In genomic region chr4:141163729-141164128, GRCm38 (mm10) we compare ENCODE assay signal across 11 mouse cellular contexts.
"Had no signal": no experiment of that assay in that cellular context is flagged by ENCODE, and none has a peak within 500 bp of the region (broad histone marks: within the 10 kb centered on the region; RNA-seq: fewer than 3 reads in every experiment).

No protein-coding gene starts in this region.

- DNase-seq: kidney, adult 8-10 months; kidney, postnatal 25 days; lung, embryonic 14.5 days; lung, postnatal 10 days; right cerebral cortex, postnatal 14 days; thymus, adult 18-20 months; thymus, postnatal 14 days had no signal

- H3K9ac ChIP-seq: limb, embryonic 12.5 days; lung, embryonic 14.5 days; midbrain, embryonic 12.5 days had no signal

- H3K4me2 ChIP-seq: limb, embryonic 12.5 days; lung, embryonic 14.5 days; midbrain, embryonic 12.5 days had no signal

- H3K4me3 ChIP-seq: limb, embryonic 12.5 days; midbrain, embryonic 12.5 days had no signal

- H3K27ac ChIP-seq: limb, embryonic 12.5 days; midbrain, embryonic 12.5 days; stomach, postnatal 0 days had no signal

- H3K27me3 ChIP-seq: limb, embryonic 12.5 days; midbrain, embryonic 12.5 days had no signal

- ATAC-seq: midbrain, embryonic 16.5 days had no signal
